Mouse (Mus musculus): ENCODE measurements around the gene Tktl1.
"Not testable (repeated sequence)": the region's sequence is repeated elsewhere in the genome, so short reads cannot be mapped to it uniquely, and the experiment has no call there.

GRCm38 (mm10) chrX:74220099-74220498, 43.0 kb downstream of the Tktl1 start:
- TF ChIP-seq CTCF (IDR thresholded peaks at IDR 0.05; ENCODE audit: control insufficient read depth, insufficient read depth, insufficient read length); MYOD1 (IDR thresholded peaks at IDR 0.05; ENCODE audit: control insufficient read depth, insufficient read length, low read depth); USF1 (IDR thresholded peaks at IDR 0.05; ENCODE audit: low read depth); MAX (IDR thresholded peaks at IDR 0.05); FOSL1 (IDR thresholded peaks at IDR 0.05; ENCODE audit: insufficient read depth, low read length, poor library complexity, severe bottlenecking): not testable (repeated sequence)

Data from C2C12 (cell line).